Mouse (Mus musculus): ENCODE measurements around the gene Ampd2.

Ampd2 gene

DNA sequence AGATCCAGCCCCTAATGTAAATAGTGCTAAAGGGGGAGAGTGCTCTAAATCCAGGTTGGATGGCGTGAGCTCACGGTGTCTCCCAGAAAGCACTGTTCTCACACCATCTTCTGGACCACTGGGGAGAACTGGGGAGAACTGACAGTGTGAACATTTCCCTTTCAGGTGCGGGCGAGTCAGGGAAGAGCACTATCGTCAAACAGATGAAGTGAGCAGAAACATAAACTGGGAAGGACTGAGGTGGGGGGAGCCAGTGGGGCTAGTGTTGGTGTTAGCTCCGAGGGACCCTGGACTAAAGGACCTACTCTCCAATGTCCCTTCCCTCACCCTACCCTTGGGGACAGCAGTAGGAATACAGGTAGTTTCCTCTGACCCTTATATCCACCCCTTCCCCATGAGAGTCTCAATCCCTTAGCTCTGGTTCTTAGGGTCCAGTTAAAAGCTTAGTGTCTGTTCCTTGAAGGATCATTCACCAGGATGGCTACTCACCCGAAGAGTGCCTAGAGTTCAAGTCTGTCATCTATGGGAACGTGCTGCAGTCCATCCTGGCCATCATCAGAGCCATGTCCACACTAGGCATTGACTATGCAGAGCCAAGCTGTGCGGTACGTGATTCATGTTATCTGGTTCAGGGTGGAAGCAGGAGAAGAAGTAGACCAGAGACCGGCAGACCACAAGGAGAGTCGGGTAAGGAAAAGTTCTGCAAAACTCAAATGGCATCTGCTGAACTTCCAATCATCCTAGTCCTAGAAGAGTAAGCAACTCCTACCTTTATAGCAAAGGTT, 8.7 kb upstream of the Ampd2 start:
- no peak for DNase-seq

- DNase-seq: no peak
Observed at GRCm38 (mm10) chr3:108094146-108094545, 7.7 kb upstream of the Ampd2 start.

GRCm38 (mm10) chr3:108093306-108093705, 6.9 kb upstream of the Ampd2 start:
- no peak for DNase-seq

GRCm38 (mm10) chr3:108092536-108093115, 6.2 kb upstream of the Ampd2 start, which contains the start of gene Gnat2:
Gene Gnat2, plus strand, starts transcription at chr3:108092789.
- no peak for DNase-seq

DNA sequence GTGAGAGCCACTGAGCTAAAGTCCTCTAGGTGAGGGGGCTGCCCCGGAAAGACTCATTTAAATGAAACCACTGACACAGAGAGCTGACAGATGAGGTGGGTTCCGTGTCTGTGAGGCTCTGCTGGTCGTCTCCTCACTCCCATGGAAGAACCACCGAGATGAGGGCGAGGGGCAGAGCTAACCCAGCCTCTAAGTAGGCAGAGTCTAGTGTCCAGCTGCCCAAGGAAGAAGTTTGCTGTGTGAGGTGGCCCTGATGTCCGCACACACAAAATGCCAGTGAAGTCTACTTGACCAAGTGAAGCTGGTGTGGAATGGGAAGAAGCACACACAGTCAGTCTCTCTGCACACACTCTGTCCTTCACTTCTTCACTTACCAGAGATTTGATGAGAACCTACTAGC, 5.6 kb upstream of the Ampd2 start:
- no peak for DNase-seq

- no peak for DNase-seq
Observed at GRCm38 (mm10) chr3:108090561-108090960, 4.1 kb upstream of the Ampd2 start.

GRCm38 (mm10) chr3:108089916-108090315, 3.5 kb upstream of the Ampd2 start:
- no peak for DNase-seq

- DNase-seq: no peak
Observed at GRCm38 (mm10) chr3:108088842-108089380, 2.5 kb upstream of the Ampd2 start.

DNA sequence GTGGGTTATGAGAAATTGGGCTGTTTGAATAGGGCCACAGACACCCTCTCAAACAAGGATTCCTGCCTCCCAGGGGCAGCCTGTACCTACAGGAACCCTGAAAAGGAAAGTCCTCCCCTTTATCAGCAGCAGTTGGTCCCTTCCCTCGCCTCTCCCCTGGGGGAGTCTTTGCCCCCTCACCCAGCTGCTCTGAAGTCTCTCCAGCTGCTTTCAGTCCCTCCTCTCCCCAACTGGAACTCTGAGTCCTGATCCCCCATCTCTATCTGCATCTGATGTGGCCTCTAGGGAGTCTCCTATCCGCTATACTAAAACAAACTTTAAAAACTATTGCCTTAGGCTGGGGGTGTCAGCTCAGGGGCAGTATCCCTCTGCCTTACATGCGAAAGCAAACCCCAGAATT, 878 bp upstream of the Ampd2 start:
- no peak for DNase-seq

GRCm38 (mm10) chr3:108085721-108086469, 556 bp downstream of the Ampd2 start:
- peak; percentile 81 for DNase-seq

- peak; percentile 95 for DNase-seq
Observed at GRCm38 (mm10) chr3:108085281-108085720, 1.1 kb downstream of the Ampd2 start.

- no peak for DNase-seq
Observed at GRCm38 (mm10) chr3:108084767-108085270, 1.6 kb downstream of the Ampd2 start.

- DNase-seq: no peak
Observed at GRCm38 (mm10) chr3:108083904-108084407, 2.5 kb downstream of the Ampd2 start.

DNA sequence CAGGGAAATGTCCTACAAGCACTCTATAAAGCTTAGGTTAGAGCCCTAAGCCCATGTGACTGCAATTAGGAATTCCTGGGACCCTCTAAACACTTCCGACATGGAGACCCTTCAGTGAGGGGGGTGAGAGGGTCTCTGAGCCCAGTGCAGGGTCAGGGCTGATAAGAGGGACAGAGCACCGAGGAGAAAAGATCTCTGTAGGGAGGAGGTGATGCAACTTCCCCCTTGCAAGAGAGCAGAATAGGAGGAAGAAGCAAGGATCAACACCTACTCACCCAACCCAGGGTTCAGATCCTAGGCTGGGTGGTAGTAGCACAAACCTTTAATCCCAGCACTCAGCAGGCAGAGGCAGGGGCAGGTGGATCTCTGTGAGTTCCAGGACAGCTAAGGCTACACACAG, 3.3 kb downstream of the Ampd2 start:
- no peak for DNase-seq

- no peak for DNase-seq
Observed at GRCm38 (mm10) chr3:108082251-108082875, 4.1 kb downstream of the Ampd2 start.

DNA sequence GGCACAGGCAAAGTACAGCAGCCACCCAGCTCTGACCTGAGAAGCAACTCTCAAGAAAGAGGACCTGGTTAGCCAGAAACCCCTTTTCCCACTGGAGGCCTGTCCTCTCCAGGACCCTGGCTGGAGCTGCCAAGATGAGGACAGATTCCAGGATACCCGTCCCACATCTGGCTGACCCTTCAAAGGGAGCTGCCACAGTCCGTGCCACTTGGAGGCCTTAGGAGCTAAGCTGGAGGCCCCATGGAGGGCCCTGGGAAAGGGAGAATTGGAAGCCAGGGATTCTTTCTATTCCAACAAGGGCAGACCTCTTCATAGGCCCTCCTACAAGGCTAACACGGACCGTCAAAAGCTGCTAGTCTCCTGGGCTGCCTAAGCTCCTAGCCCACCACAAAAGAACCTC, 4.8 kb downstream of the Ampd2 start:
- DNase-seq: no peak

DNA sequence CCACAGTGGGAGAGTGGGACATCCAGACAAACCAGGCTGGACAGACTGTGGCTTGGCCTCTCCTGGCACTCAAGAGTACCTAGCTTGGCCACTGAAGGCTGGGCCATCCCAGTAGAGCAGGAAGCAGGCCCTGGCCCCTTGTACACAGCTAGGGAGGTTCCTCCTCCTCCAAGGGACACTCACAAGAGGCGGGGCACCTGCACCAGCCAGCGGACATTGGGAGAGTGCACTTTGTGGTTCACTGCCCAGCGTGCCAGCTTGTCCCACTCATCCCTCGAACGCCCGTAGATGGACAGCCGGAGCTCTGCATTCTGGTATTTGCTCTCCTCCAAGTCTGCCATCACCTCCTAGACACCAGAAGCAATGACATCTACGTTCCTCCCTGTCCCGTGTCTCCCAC, 9.6 kb downstream of the Ampd2 start:
- DNase-seq: no peak

DNA sequence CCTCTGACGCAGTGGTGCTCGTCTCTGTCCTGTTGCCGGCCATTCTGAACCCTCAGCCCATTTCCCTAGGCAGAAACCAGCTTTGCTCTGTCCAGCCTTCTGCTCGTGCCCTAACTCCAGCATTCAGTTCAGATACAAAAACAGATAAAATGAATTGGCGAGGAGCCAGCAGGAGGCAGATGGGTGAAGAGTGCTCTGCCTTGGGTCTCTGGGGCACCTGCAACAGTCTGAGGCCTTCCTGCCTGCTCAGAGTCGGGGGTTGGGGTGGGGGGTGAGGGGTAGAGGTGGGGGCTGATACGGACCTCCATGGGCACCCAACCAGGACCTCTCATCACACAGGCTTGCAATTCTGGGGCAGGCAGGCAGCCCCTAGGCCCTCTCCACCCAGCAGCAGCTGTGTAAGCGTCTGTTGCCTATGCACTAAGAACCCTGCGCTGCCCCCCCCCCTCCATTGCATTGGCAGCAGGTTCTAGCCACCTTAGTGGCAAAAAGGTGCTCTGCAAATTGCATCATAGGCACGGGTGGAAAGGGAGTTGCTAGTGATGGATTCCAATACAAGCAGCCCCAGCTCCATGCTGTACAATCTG, 13.4 kb downstream of the Ampd2 start:
- DNase-seq: no peak

DNA sequence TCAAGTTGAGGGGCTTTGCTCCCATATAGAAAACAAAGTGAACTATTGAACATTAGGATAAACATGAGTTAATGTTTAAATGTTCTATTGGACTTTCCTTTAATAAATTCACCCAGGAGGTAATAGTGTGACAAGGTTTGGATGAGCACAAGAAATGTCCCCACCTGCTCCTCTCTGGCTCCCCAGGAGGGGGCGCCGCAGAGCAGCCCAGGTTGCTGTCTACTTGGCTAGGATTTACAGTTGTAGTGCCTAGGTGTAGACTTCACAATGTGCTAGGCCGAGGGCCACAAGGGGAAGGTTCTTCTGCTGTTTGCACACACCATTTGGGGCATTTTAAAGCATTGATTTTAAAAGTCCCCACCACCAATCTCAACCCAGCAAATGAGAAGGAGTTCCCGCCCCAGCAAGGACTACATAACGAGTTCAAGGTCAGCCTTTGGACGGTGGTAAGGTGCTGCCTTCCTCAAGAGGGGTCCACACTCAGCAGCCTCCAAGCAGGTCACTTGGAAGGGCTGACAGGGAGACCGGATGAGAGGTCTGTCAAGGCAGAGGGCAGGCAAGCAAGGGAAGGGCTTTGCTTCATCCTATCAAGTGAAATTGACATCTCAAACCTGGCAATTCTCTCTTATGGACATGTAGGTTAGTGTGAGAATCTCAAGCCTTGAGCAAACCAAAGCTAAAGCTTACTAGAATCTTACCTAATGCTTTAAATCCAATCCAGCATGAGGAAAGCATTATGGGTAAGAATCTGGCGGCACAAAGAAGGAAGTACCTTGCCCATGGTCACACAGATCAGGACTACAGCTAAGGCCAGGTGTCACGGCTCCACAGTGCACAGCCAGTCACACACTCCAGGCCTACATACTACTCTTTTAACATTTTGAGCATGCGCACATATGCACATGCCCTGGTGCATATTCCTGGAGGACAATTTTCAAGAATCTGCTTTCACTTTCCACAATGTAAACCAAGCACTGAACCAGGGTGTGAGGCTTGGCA, 15.9 kb downstream of the Ampd2 start:
- peak; percentile 75 for DNase-seq

- peak; percentile 22 for DNase-seq
Observed at GRCm38 (mm10) chr3:108069231-108069870, 17.1 kb downstream of the Ampd2 start.
